Mouse (Mus musculus) layer of hippocampus, postnatal 25 days (tissue): ENCODE data around the gene Ric1. TPM values are rescaled to one million over a fixed set of nuclear protein-coding genes. Genes with fewer than 3 reads are reported as not detected.

ENCODE experiments used
- DNase-seq, 2 experiments: peaks; one replicate each; pipeline ENCODE4 v3.0.0; 2022; ENCODE audit warnings: mixed read lengths in 2 of 2, low spot score in 1 of 2; ENCODE audit errors: extremely low spot score in 1 of 2
- total RNA-seq, 2 experiments: library from RNA; stranded (reverse); gene quantifications; 2 replicates each; pipeline ENCODE4 v1.2.3; 2021

Ric1 gene
- 10 to 100 TPM; 40.9 to 47.7 TPM for total RNA-seq

GRCm38 (mm10) chr19:29521637-29522435 is at the start of gene Ric1:
Gene Ric1, plus strand, starts transcription at chr19:29522282.
- peak; percentile 76 to 86 for DNase-seq

- no peak for DNase-seq
Observed at GRCm38 (mm10) chr19:29472424-29472823, 49.7 kb upstream of the Ric1 start.

- DNase-seq = no peak
Observed at GRCm38 (mm10) chr19:29472946-29473345, 49.1 kb upstream of the Ric1 start.

GRCm38 (mm10) chr19:29474803-29475202 is 47.3 kb upstream of the Ric1 start:
- no peak for DNase-seq

- no peak for DNase-seq
Observed at GRCm38 (mm10) chr19:29475210-29475620, 46.9 kb upstream of the Ric1 start.

GRCm38 (mm10) chr19:29478598-29478997 is 43.5 kb upstream of the Ric1 start:
- no peak for DNase-seq

GRCm38 (mm10) chr19:29481578-29481977 is 40.5 kb upstream of the Ric1 start:
- DNase-seq = no peak

GRCm38 (mm10) chr19:29482148-29482547 is 39.9 kb upstream of the Ric1 start:
- no peak for DNase-seq

GRCm38 (mm10) chr19:29482637-29483036 is 39.4 kb upstream of the Ric1 start:
- DNase-seq = no peak

GRCm38 (mm10) chr19:29483386-29483785 is 38.7 kb upstream of the Ric1 start:
- DNase-seq = no peak

GRCm38 (mm10) chr19:29484537-29484936 is 37.5 kb upstream of the Ric1 start:
- DNase-seq = no peak

- no peak for DNase-seq
Observed at GRCm38 (mm10) chr19:29485257-29485948, 36.7 kb upstream of the Ric1 start.

GRCm38 (mm10) chr19:29486545-29487206 is 35.4 kb upstream of the Ric1 start:
- no peak for DNase-seq

GRCm38 (mm10) chr19:29487326-29488072 is 34.6 kb upstream of the Ric1 start:
- no peak for DNase-seq

GRCm38 (mm10) chr19:29488073-29488390 is 34.0 kb upstream of the Ric1 start:
- no peak for DNase-seq

GRCm38 (mm10) chr19:29488420-29488819 is 33.7 kb upstream of the Ric1 start:
- no peak for DNase-seq

GRCm38 (mm10) chr19:29489785-29490284 is 32.2 kb upstream of the Ric1 start:
- DNase-seq = no peak

- no peak for DNase-seq
Observed at GRCm38 (mm10) chr19:29491467-29491866, 30.6 kb upstream of the Ric1 start.

GRCm38 (mm10) chr19:29494454-29494853 is 27.6 kb upstream of the Ric1 start:
- no peak for DNase-seq

GRCm38 (mm10) chr19:29496001-29496597 is 26.0 kb upstream of the Ric1 start:
- DNase-seq = no peak
